Mouse (Mus musculus): ENCODE measurements at regions not wholly inside any gene's neighbourhood (a gene's known extent, or its start where the extent isn't known, plus 50 kb on each side); places are given as distances from the start of the nearest gene placed in this dataset.

DNA sequence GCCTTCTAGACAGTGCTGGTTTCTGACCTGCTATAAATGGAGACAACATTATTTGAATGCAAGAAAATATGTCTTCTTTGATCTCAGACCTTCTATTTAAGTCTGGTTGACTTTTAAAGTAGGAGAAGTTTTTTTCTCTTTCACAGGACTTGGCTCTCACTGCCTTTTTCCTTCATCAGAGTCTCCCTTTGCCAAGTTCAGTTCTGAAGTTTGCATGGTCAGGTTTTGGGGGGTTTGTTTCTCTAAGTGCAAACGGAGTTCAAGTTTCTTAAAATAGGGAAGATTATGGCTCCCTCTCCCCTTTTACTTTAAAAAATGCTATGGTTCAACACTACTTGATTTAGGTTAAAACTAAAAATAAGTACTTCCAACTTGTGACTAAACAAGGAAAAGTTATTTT lies 106.2 kb upstream of the Adamts5 start:
- Histone ChIP-seq H3K4me2 (ENCODE audit: low read depth) (no peak overlapping the region), H3K36me3 (ENCODE audit: insufficient read depth) (no peaks in the 10 kb centered on the region), H3K9me3 (ENCODE audit: low read length) (no peaks in the 10 kb centered on the region), H3K4me3 (ENCODE audit: low read depth, low read length) (no peak overlapping the region), H3K27ac (ENCODE audit: low read depth, low read length) (no peak overlapping the region), H3K27me3 (ENCODE audit: insufficient read depth, low read length) (no peaks in the 10 kb centered on the region), H3K4me1 (ENCODE audit: insufficient read depth) (no peaks in the 10 kb centered on the region), H3K9ac (no peak overlapping the region)
- ATAC-seq (no peak), DNase-seq (no peak)
- WGBS = 69% methylated on average over 1 of the region's 1 CpGs
- no peak for TF ChIP-seq CTCF (IDR thresholded peaks at IDR 0.05; ENCODE audit: low read depth)

DNA sequence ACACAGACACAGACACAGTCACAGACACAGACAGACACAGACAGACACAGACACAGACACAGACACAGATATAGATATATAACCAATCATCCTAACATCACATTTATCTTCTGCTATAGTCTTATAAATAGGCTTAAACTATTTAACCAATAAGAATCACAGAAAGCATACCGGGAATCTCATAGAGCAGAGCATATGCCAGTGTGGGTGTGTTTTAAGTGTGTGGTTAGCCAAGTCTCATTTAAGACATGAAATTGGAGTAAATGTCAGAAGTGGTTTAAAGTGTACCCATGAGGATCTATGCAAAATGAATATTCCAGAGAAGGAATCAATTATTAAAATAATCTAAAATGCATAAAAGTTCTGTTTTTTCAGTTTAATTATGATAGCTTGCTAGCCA lies 99.2 kb upstream of the Adamts5 start:
- TF ChIP-seq CTCF (IDR thresholded peaks at IDR 0.05; ENCODE audit: low read depth) = no peak
- ATAC-seq = no peak
- Histone ChIP-seq H3K36me3 (ENCODE audit: insufficient read depth) (no peaks in the 10 kb centered on the region), H3K4me2 (ENCODE audit: low read depth) (no peak overlapping the region), H3K4me1 (ENCODE audit: insufficient read depth) (no peaks in the 10 kb centered on the region), H3K27ac (ENCODE audit: low read depth, low read length) (no peak overlapping the region), H3K4me3 (ENCODE audit: low read depth, low read length) (no peak overlapping the region), H3K27me3 (ENCODE audit: insufficient read depth, low read length) (no peaks in the 10 kb centered on the region), H3K9me3 (ENCODE audit: low read length) (no peaks in the 10 kb centered on the region), H3K9ac (no peak overlapping the region)
- no peak for DNase-seq
- WGBS = 79% methylated on average over 1 of the region's 1 CpGs

DNA sequence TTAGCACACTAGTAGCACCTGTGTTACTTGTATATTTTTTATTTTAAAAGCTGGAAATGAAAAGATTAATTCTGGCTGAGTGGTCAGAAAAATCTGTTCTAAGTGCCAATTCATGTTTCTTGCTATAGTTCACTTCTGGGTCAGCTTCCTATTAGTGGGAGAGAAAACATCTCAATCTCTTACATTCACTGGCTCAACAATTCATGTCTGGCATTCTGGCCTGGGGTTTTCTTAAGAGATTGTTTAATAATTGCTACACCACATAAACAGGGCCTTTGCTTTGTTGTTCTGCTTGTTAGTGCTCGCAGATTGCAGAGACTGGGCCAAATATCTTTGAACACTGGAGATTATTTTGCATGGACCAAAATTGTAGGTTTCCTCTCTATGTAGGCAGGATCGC lies 84.2 kb upstream of the Adamts5 start:
- Histone ChIP-seq H3K27ac (ENCODE audit: low read depth, low read length) (no peak overlapping the region), H3K4me2 (ENCODE audit: low read depth) (no peak overlapping the region), H3K4me1 (ENCODE audit: insufficient read depth) (no peaks in the 10 kb centered on the region), H3K36me3 (ENCODE audit: insufficient read depth) (no peaks in the 10 kb centered on the region), H3K4me3 (ENCODE audit: low read depth, low read length) (no peak overlapping the region), H3K9me3 (ENCODE audit: low read length) (no peaks in the 10 kb centered on the region), H3K27me3 (ENCODE audit: insufficient read depth, low read length) (no peaks in the 10 kb centered on the region), H3K9ac (no peak overlapping the region)
- ATAC-seq (no peak), DNase-seq (no peak)
- 51% methylated on average over 2 of the region's 2 CpGs for whole genome bisulfite sequencing
- no peak for TF ChIP-seq CTCF (IDR thresholded peaks at IDR 0.05; ENCODE audit: low read depth)

DNA sequence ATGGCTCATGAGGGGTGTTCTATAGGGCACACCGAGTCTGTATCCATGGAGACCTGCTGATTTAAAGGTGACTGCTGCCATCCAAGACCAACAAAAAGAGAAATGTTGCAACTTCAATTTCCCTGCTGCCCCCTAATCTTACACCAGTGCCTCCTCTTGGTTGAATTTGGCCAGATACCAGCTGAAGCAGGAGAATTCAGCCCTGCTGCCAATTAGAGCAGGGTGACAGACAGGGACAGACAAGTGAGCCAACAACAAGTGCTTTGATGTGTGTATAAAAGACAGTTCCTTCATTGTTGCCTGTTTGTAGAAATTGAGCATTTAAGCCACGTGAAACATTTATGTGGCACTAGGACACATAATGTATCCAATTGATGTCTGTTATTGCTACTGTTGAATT lies 75.5 kb upstream of the Adamts5 start:
- Histone ChIP-seq H3K4me2 (ENCODE audit: low read depth) (no peak overlapping the region), H3K27me3 (ENCODE audit: insufficient read depth, low read length) (no peaks in the 10 kb centered on the region), H3K4me1 (ENCODE audit: insufficient read depth) (0 out of 2 replicates have a peak, but pooled peaks cover 3% of the 10 kb centered on the region), H3K9ac (no peak overlapping the region), H3K36me3 (ENCODE audit: insufficient read depth) (no peaks in the 10 kb centered on the region), H3K4me3 (ENCODE audit: low read depth, low read length) (no peak overlapping the region), H3K9me3 (ENCODE audit: low read length) (no peaks in the 10 kb centered on the region), H3K27ac (ENCODE audit: low read depth, low read length) (no peak overlapping the region)
- WGBS = 18% methylated on average over 2 of the region's 2 CpGs
- peak; percentile 62; the same call in 1 of the 2 replicates for ATAC-seq
- DNase-seq = peak; percentile 41
- no peak for TF ChIP-seq CTCF (IDR thresholded peaks at IDR 0.05; ENCODE audit: low read depth)

DNA sequence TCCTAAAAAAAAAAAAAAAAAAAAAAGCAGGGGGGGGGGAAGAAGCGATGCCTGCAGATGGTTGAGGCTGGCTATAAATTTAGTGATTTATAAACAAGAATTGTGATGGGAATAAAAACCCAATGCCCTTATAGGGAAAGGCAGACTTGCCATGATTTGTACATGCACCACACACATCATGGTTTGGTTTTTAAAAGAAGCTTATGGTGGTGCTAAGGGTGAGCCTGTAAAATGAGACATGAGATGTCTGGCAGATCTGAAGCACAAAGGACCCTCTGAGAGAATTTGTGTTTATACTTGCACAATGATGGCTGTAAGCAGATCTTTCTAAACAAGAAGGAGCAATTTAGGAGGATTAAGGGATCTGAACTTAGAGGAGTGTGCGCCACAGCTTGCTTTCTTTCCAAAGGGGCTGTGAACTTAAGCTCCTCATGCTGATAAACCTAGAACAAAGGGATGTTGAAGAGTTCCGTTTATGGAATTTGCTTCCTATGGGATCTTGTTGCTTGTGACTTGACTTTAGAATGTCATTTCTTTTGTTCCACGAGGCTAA lies 65.3 kb upstream of the Adamts5 start:
- Histone ChIP-seq H3K4me2 (ENCODE audit: low read depth) (no peak overlapping the region), H3K4me3 (ENCODE audit: low read depth, low read length) (no peak overlapping the region)

DNA sequence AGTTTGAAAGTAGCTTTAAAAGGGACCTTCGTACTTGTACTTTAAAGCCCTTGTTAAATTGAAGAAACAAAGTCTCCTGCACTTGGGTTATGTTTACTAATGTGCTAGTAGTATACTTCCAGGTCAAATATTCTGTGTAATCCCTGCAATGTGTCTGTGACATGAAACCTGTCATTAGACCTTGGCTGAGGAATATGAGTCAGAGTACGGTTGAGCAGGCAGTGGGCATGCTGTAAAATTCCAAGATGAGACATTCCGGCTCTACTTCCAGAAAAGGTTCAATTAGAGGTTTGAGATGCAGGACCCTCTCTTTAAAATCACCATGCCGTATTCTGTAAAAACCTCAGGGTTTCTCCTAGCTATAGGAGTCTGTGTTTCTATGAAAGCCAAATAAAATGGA lies 64.6 kb upstream of the Adamts5 start:
- Histone ChIP-seq H3K9ac (no peak overlapping the region), H3K9me3 (ENCODE audit: low read length) (no peaks in the 10 kb centered on the region), H3K4me2 (ENCODE audit: low read depth) (no peak overlapping the region), H3K27ac (ENCODE audit: low read depth, low read length) (no peak overlapping the region), H3K36me3 (ENCODE audit: insufficient read depth) (no peaks in the 10 kb centered on the region), H3K4me3 (ENCODE audit: low read depth, low read length) (no peak overlapping the region), H3K27me3 (ENCODE audit: insufficient read depth, low read length) (no peaks in the 10 kb centered on the region), H3K4me1 (ENCODE audit: insufficient read depth) (no peaks in the 10 kb centered on the region)
- no peak for ATAC-seq
- no peak for DNase-seq
- no peak for TF ChIP-seq CTCF (IDR thresholded peaks at IDR 0.05; ENCODE audit: low read depth)
- 71% methylated on average over 4 of the region's 4 CpGs for WGBS

More for the DNA sequence above, 65.3 kb upstream of the Adamts5 start:
- Histone ChIP-seq H3K27me3 (ENCODE audit: insufficient read depth, low read length) (no peaks in the 10 kb centered on the region), H3K4me1 (ENCODE audit: insufficient read depth) (no peaks in the 10 kb centered on the region), H3K36me3 (ENCODE audit: insufficient read depth) (no peaks in the 10 kb centered on the region), H3K27ac (ENCODE audit: low read depth, low read length) (no peak overlapping the region), H3K9ac (no peak overlapping the region), H3K9me3 (ENCODE audit: low read length) (no peaks in the 10 kb centered on the region)
- no peak for TF ChIP-seq CTCF (IDR thresholded peaks at IDR 0.05; ENCODE audit: low read depth)
- no peak for ATAC-seq
- whole genome bisulfite sequencing = 15% methylated on average over 4 of the region's 4 CpGs
- no peak for DNase-seq

DNA sequence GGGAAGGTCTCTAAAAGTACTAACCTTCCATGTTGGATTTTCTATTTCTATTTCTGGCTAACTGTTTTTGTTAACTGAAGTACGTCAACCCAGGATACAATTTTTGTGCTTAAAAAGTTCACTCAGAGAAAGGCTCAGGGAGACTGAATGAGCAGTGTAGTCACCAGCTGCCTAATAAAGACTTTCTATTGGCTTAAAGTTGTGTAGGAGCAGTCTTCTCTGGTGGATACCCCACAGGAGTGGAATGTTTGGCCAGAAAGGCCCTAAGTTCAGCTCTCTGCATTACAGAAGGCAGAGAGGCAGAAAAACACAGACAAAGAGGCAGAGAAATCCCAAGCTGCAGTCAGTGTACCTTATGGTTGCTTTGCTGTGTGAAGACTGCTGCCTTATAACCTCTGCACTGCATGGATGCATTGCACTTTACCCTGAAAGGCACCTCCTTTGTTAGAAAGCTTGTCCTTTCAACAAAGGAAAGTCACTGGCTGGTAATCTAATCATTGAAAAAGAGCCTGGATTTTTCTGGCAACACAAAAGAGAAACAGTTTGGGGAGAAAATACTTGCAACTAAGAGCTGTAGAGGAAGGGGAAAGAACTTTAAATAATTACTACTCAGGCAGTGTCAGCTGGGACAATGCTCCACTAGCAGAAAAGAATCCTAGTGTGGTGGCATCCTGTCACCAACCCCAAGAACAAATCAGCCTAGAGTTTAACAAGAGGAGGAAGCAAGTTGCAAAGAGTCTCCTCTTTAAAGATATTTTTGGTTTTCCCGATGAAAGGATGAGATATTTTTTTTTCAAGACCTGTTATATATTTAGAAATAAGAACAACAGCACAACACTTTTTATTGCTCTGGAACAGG lies 63.0 kb upstream of the Adamts5 start:
- DNase-seq = no peak
- Histone ChIP-seq H3K4me2 (ENCODE audit: low read depth) (no peak overlapping the region), H3K4me1 (ENCODE audit: insufficient read depth) (no peaks in the 10 kb centered on the region), H3K36me3 (ENCODE audit: insufficient read depth) (no peaks in the 10 kb centered on the region), H3K9me3 (ENCODE audit: low read length) (no peaks in the 10 kb centered on the region), H3K27me3 (ENCODE audit: insufficient read depth, low read length) (no peaks in the 10 kb centered on the region), H3K4me3 (ENCODE audit: low read depth, low read length) (no peak overlapping the region), H3K9ac (no peak overlapping the region), H3K27ac (ENCODE audit: low read depth, low read length) (no peak overlapping the region)
- WGBS = 46% methylated on average over 2 of the region's 2 CpGs
- ATAC-seq = peak; percentile 25; the same call in 1 of the 2 replicates
- TF ChIP-seq CTCF (IDR thresholded peaks at IDR 0.05; ENCODE audit: low read depth) = no peak
